Mouse (Mus musculus) kidney, adult 2 months (tissue): ENCODE data around the gene Dlat. TPM values are rescaled to one million over a fixed set of nuclear protein-coding genes. Genes with fewer than 3 reads are reported as not detected.

Experiments
- DNase-seq: peaks from one replicate; pipeline ENCODE4 v3.0.0; 2021
- H3K27ac ChIP-seq: fragments of 200-500 bp; 2 replicates; pipeline ENCODE4 v1.5.1; 2012; ENCODE audit warnings: low read depth, low read length, control low read depth, inconsistent platforms; ENCODE audit not compliant: insufficient read depth
- H3K27me3 ChIP-seq: fragments of 200-500 bp; replicated peaks from 2 replicates; pipeline ENCODE4 v1.6.1; 2012; ENCODE audit warnings: mild to moderate bottlenecking, moderate library complexity, low read length, inconsistent platforms; ENCODE audit not compliant: control insufficient read depth, insufficient read depth
- H3K36me3 ChIP-seq: fragments of 200-500 bp; 2 replicates; pipeline ENCODE4 v1.6.1; 2012; ENCODE audit warnings: mild to moderate bottlenecking, moderate library complexity, low read length, inconsistent platforms; ENCODE audit not compliant: control insufficient read depth, insufficient read depth
- H3K4me1 ChIP-seq: fragments of 200-500 bp; 2 replicates; pipeline ENCODE4 v1.6.1; 2011; ENCODE audit warnings: low read length; ENCODE audit not compliant: control insufficient read depth, insufficient read depth
- H3K4me3 ChIP-seq: fragments of 200-500 bp; 2 replicates; pipeline ENCODE4 v1.5.1; 2011; ENCODE audit warnings: mild to moderate bottlenecking, low read depth, low read length, control low read depth; ENCODE audit not compliant: insufficient read depth
- CTCF ChIP-seq: fragments of 200-500 bp; conservative IDR thresholded peaks from 2 replicates; pipeline ENCODE4 v1.5.1; 2011; ENCODE audit warnings: low read depth, mild to moderate bottlenecking, control low read depth, low read length, moderate library complexity, mixed read lengths; ENCODE audit not compliant: insufficient read depth, insufficient read length
- POLR2A ChIP-seq: fragments of 200-500 bp; IDR thresholded peaks from one replicate; pipeline ENCODE4 v1.6.1; 2011; ENCODE audit warnings: low read depth, low read length, control low read depth
- WGBS: fragments of 180-500 bp; shearing (Covaris S2); methylation state at CpG from one replicate; pipeline ENCODE4 v1.1.7; 2018; 5-methylcytosine and 5-hydroxymethylcytosine counted together
- polyA plus RNA-seq: library from polyadenylated mRNA; depleted of rRNA; stranded (reverse); fragments of >200 nt; gene quantifications from 2 replicates; pipeline ENCODE4 v1.2.3, GENCODE M21; 2012; rRNA removed

Dlat gene
- polyA plus RNA-seq, 1 experiment: 70.8 TPM

DNA sequence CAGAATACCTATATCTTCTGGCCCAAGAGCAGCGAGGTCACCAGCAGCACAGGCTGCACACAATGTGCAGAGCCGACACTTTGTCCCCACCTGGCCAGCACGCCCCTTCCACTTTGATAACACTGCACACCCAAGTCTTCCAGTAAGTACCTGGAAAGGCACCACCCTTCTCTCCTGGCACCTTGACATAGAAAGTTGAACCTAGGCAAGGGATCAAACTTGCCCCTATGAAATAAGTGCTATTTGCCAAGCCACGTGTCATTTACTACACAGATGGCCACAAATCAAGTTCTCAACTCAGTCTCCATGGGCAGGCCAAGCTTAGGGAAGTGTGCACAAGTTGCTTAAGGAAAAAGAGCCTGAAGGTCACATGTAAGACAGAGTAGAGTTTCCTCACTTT lies 72.6 kb downstream of the Dlat start:
- no peak for DNase-seq
- WGBS: 76% methylated on average over 4 of the region's 4 CpGs
- H3K27me3 ChIP-seq: no peaks in the 10 kb centered on the region

DNA sequence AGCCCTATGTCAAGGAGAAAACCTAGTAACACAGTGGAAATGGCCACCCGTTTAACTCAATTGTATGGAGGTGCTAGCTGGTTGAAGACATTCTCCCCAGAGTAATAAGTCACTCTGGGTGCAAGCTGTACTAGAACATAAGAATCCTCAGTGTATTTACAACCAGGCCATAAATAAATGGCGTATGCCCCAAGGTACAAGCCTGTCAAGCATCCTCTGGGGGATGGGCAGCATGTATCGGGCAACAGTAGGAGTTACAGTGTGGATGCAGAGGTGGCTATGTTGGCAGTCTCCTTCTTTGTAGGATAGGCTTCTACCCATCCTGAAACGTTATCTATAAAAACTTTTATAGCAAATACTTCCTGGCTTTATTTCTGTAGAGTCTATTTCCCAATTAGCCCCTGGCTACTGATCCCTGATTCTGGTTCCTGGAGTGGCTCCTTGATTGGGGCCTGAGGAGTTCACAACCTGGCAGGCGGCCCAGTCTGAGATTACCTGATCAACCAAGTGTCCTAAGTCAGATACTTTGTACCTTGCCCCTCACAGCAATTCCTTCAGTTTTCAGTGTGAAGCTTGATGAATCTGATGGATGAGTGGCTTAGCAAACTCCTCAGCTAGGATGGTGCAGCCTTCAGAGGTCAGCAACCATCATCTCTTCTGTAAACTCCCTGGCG lies 74.3 kb downstream of the Dlat start:
- WGBS: 64% methylated on average over 6 of the region's 6 CpGs
- peak; percentile 91 for DNase-seq
- H3K4me3 ChIP-seq: no peak overlapping the region
- no peaks in the 10 kb centered on the region for H3K27me3 ChIP-seq
- peaks cover 4% of the 10 kb centered on the region; the same call in 1 of the 2 replicates for H3K4me1 ChIP-seq
- TF ChIP-seq POLR2A (no peak), CTCF (no peak)
- no peaks in the 10 kb centered on the region for H3K36me3 ChIP-seq
- no peak overlapping the region for H3K27ac ChIP-seq

More for the DNA sequence above, 72.6 kb downstream of the Dlat start:
- Histone ChIP-seq H3K4me3 (no peak overlapping the region), H3K36me3 (no peaks in the 10 kb centered on the region), H3K4me1 (peaks cover 4% of the 10 kb centered on the region; the same call in 1 of the 2 replicates), H3K27ac (no peak overlapping the region)
- no peak for TF ChIP-seq CTCF

Other genes with a start within 250 kb of the Dlat start
- gene Plet1, start 165.3 kb downstream of the Dlat start, polyA plus RNA-seq: 82.6 and 86.0 TPM in 2 replicates
- gene Pts, start 131.1 kb downstream of the Dlat start, polyA plus RNA-seq: 50.2 and 58.6 TPM in 2 replicates
- 1.4 and 2.2 TPM in 2 replicates for gene Il18, start 105.0 kb downstream of the Dlat start, polyA plus RNA-seq
- 4.6 and 5.3 TPM in 2 replicates for gene Bco2, start 104.6 kb downstream of the Dlat start, polyA plus RNA-seq
- not detected in 2 replicates for gene Tex12, start 98.5 kb downstream of the Dlat start, polyA plus RNA-seq
- gene Sdhd, start 56.0 kb downstream of the Dlat start, polyA plus RNA-seq: 541 and 551 TPM in 2 replicates
- gene Timm8b, start 55.9 kb downstream of the Dlat start, polyA plus RNA-seq: 292 and 335 TPM in 2 replicates
- 2.1 and 2.7 TPM in 2 replicates for gene Pih1d2, start 42.5 kb downstream of the Dlat start, polyA plus RNA-seq
- gene Nkapd1, start 42.3 kb downstream of the Dlat start, polyA plus RNA-seq: 4.1 and 5.1 TPM in 2 replicates
- 4.6 and 5.3 TPM in 2 replicates for gene Dixdc1, start 79.7 kb upstream of the Dlat start, polyA plus RNA-seq
- gene 2310030G06Rik, start 86.8 kb upstream of the Dlat start, polyA plus RNA-seq: 39.0 and 41.1 TPM in 2 replicates
- 548 and 676 TPM in 2 replicates for gene Cryab, start 91.5 kb upstream of the Dlat start, polyA plus RNA-seq
- gene Hspb2, start 92.6 kb upstream of the Dlat start, polyA plus RNA-seq: 20.0 and 21.1 TPM in 2 replicates
- 3.6 and 4.3 TPM in 2 replicates for gene Fdxacb1, start 108.5 kb upstream of the Dlat start, polyA plus RNA-seq
- 20.3 and 21.3 TPM in 2 replicates for gene Alg9, start 115.2 kb upstream of the Dlat start, polyA plus RNA-seq
- gene 1110032A03Rik, start 115.7 kb upstream of the Dlat start, polyA plus RNA-seq: 97.4 and 111 TPM in 2 replicates
- gene Ppp2r1b, start 185.5 kb upstream of the Dlat start, polyA plus RNA-seq: 10.2 and 13.0 TPM in 2 replicates